Mouse (Mus musculus): ENCODE measurements around the gene Hnrnpab.

DNA sequence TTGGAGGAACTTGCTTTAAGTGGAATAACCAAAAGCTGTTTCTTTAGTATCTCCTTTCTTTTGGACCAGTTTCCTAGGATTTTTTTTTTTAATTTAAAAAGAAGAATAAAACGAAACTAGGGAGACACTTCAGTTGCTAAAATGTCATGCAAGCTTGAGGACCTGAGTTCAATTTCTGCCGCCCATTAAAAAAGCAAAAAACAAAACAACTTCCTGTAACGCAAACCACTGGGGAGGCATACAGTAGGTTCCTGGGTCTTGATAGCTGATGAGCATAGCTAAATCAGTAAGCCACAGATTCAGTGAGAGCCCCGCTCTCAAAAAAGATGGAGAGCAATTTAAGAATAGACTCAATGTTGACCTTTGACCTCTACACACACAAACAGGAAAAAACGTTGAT, 31.9 kb upstream of the Hnrnpab start:
- TF ChIP-seq CTCF (IDR thresholded peaks at IDR 0.05) (no peak), EP300 (IDR thresholded peaks at IDR 0.05) (no peak)
